Mouse (Mus musculus): ENCODE data around the gene Huwe1.

DNA sequence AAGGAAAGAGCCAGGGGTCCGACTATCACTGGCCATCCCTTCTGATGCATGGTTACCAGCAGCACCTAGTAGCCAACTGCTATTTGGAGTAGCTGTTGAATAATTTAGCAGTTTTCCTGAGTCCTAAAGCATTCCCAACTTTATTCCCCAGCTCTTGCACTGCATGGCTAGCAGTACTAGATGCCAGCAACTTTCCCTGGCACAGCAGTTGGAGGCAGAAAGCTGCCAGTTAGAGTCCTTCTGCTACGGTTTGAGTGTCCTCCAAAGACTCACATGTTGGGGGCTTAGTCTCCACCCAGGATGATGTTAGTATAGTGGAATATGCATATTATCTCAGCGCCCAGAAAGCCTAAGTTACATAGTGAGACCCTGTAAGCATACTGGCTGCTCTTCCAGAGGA, 147.2 kb downstream of the Huwe1 start:
- TF ChIP-seq CTCF (IDR thresholded peaks at IDR 0.05; ENCODE audit: borderline replicate concordance, insufficient read depth, low read depth, low read length) (no peak), POLR2A (IDR thresholded peaks at IDR 0.05; ENCODE audit: borderline replicate concordance, insufficient read depth, low read length) (no peak)
